Mouse (Mus musculus): Measurements from ENCODE around the gene Batf. TPM values are rescaled to one million over a fixed set of nuclear protein-coding genes. Genes with fewer than 3 reads are reported as not detected.

Batf gene
- polyA plus RNA-seq, 1 experiment: 0.06 TPM

GRCm38 (mm10) chr12:85700191-85700841 lies 13.8 kb downstream of the Batf start:
- H3K27me3 ChIP-seq (ENCODE audit: control insufficient read depth, insufficient read depth, insufficient read length): no peaks in the 10 kb centered on the region
- no peak overlapping the region for H3ac ChIP-seq (ENCODE audit: control insufficient read depth, insufficient read length, low read depth)
- no peaks in the 10 kb centered on the region for H3K36me3 ChIP-seq (ENCODE audit: control insufficient read depth, insufficient read depth)
- TF ChIP-seq CTCF (IDR thresholded peaks at IDR 0.05; ENCODE audit: control insufficient read depth, insufficient read depth, insufficient read length) (no peak), CEBPB (IDR thresholded peaks at IDR 0.05; ENCODE audit: low read depth) (no peak), FOSL1 (IDR thresholded peaks at IDR 0.05; ENCODE audit: insufficient read depth, low read length, poor library complexity, severe bottlenecking) (no peak), USF1 (IDR thresholded peaks at IDR 0.05; ENCODE audit: low read depth) (no peak), MAX (IDR thresholded peaks at IDR 0.05) (no peak), MYOD1 (IDR thresholded peaks at IDR 0.05; ENCODE audit: control insufficient read depth, insufficient read length, low read depth) (no peak), MYOG (IDR thresholded peaks at IDR 0.05; ENCODE audit: control insufficient read depth, extremely low read depth, insufficient read length) (no peak)
- no peaks in the 10 kb centered on the region for H3K79me3 ChIP-seq (ENCODE audit: low read depth)
- no peaks in the 10 kb centered on the region for H3K79me2 ChIP-seq (ENCODE audit: control insufficient read depth, insufficient read depth)
- no peak overlapping the region for H3K4me3 ChIP-seq (ENCODE audit: insufficient read depth, poor library complexity, severe bottlenecking)

DNA sequence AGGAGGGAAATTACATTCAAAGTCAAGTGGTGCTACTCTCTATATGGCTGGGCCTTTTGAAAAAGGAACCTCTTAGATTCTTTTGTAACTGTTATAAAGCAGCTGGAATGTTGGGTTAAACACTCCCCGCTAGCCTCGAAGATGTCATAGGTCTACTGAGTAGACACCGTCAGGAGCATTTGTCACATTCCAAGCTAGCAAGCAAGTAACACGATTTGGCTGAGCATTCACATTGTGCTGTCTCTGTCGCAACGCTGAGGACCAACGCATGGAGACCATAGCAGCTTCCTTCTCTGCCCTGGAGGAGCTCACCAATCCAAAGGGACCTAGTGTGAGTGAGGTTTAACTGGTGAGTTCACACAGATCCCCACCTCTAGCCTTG lies 14.4 kb downstream of the Batf start:
- H3K4me3 ChIP-seq (ENCODE audit: insufficient read depth, poor library complexity, severe bottlenecking): no peak overlapping the region
- H3ac ChIP-seq (ENCODE audit: control insufficient read depth, insufficient read length, low read depth): no peak overlapping the region
- no peaks in the 10 kb centered on the region for H3K36me3 ChIP-seq (ENCODE audit: control insufficient read depth, insufficient read depth)
- no peaks in the 10 kb centered on the region for H3K79me2 ChIP-seq (ENCODE audit: control insufficient read depth, insufficient read depth)
- no peaks in the 10 kb centered on the region for H3K79me3 ChIP-seq (ENCODE audit: low read depth)
- TF ChIP-seq FOSL1 (IDR thresholded peaks at IDR 0.05; ENCODE audit: insufficient read depth, low read length, poor library complexity, severe bottlenecking): no peak
- no peak for TF ChIP-seq MAX (IDR thresholded peaks at IDR 0.05)
- no peak for TF ChIP-seq CEBPB (IDR thresholded peaks at IDR 0.05; ENCODE audit: low read depth)
- no peak for TF ChIP-seq CTCF (IDR thresholded peaks at IDR 0.05; ENCODE audit: control insufficient read depth, insufficient read depth, insufficient read length)
- TF ChIP-seq USF1 (IDR thresholded peaks at IDR 0.05; ENCODE audit: low read depth): no peak
- TF ChIP-seq MYOD1 (IDR thresholded peaks at IDR 0.05; ENCODE audit: control insufficient read depth, insufficient read length, low read depth): no peak
- no peak for TF ChIP-seq MYOG (IDR thresholded peaks at IDR 0.05; ENCODE audit: control insufficient read depth, extremely low read depth, insufficient read length)
- no peaks in the 10 kb centered on the region for H3K27me3 ChIP-seq (ENCODE audit: control insufficient read depth, insufficient read depth, insufficient read length)

- Histone ChIP-seq H3K79me3 (ENCODE audit: low read depth) (no peaks in the 10 kb centered on the region), H3K4me3 (ENCODE audit: insufficient read depth, poor library complexity, severe bottlenecking) (no peak overlapping the region), H3K79me2 (ENCODE audit: control insufficient read depth, insufficient read depth) (no peaks in the 10 kb centered on the region), H3K36me3 (ENCODE audit: control insufficient read depth, insufficient read depth) (no peaks in the 10 kb centered on the region), H3ac (ENCODE audit: control insufficient read depth, insufficient read length, low read depth) (no peak overlapping the region), H3K27me3 (ENCODE audit: control insufficient read depth, insufficient read depth, insufficient read length) (peaks cover 2% of the 10 kb centered on the region)
- TF ChIP-seq CTCF (IDR thresholded peaks at IDR 0.05; ENCODE audit: control insufficient read depth, insufficient read depth, insufficient read length) (no peak), MYOD1 (IDR thresholded peaks at IDR 0.05; ENCODE audit: control insufficient read depth, insufficient read length, low read depth) (no peak), USF1 (IDR thresholded peaks at IDR 0.05; ENCODE audit: low read depth) (no peak), MAX (IDR thresholded peaks at IDR 0.05) (no peak), CEBPB (IDR thresholded peaks at IDR 0.05; ENCODE audit: low read depth) (no peak), FOSL1 (IDR thresholded peaks at IDR 0.05; ENCODE audit: insufficient read depth, low read length, poor library complexity, severe bottlenecking) (no peak), MYOG (IDR thresholded peaks at IDR 0.05; ENCODE audit: control insufficient read depth, extremely low read depth, insufficient read length) (no peak)
These were observed 15.9 kb downstream of the Batf start for GRCm38 (mm10) chr12:85702166-85703055.

DNA sequence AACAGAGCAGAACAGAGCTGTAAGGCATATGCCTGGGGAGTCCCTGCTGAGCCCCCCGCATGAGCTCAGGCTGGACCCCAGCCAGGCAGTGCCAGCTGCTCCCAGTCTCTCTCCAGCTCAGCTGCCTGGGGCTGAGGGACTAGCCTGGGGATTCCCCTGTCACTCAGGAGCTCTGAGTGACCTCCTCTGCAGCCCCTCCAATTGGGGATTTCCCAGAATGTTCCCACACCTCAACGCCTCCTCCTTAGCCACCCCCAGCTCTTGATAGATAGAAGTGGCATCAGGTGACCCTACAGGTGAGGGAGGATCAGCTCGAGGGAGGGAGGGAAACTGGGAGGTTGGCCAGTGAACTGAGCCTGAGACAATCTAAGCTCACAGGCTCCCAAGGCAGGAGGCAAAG lies 17.0 kb downstream of the Batf start:
- H3K36me3 ChIP-seq (ENCODE audit: control insufficient read depth, insufficient read depth): no peaks in the 10 kb centered on the region
- no peaks in the 10 kb centered on the region for H3K79me3 ChIP-seq (ENCODE audit: low read depth)
- TF ChIP-seq CEBPB (IDR thresholded peaks at IDR 0.05; ENCODE audit: low read depth) (no peak), MYOG (IDR thresholded peaks at IDR 0.05; ENCODE audit: control insufficient read depth, extremely low read depth, insufficient read length) (no peak), FOSL1 (IDR thresholded peaks at IDR 0.05; ENCODE audit: insufficient read depth, low read length, poor library complexity, severe bottlenecking) (no peak), USF1 (IDR thresholded peaks at IDR 0.05; ENCODE audit: low read depth) (no peak), CTCF (IDR thresholded peaks at IDR 0.05; ENCODE audit: control insufficient read depth, insufficient read depth, insufficient read length) (no peak), MYOD1 (IDR thresholded peaks at IDR 0.05; ENCODE audit: control insufficient read depth, insufficient read length, low read depth) (no peak)
- no peaks in the 10 kb centered on the region for H3K79me2 ChIP-seq (ENCODE audit: control insufficient read depth, insufficient read depth)
- no peak overlapping the region for H3K4me3 ChIP-seq (ENCODE audit: insufficient read depth, poor library complexity, severe bottlenecking)
- no peak overlapping the region for H3ac ChIP-seq (ENCODE audit: control insufficient read depth, insufficient read length, low read depth)
- peaks cover 3% of the 10 kb centered on the region for H3K27me3 ChIP-seq (ENCODE audit: control insufficient read depth, insufficient read depth, insufficient read length)

DNA sequence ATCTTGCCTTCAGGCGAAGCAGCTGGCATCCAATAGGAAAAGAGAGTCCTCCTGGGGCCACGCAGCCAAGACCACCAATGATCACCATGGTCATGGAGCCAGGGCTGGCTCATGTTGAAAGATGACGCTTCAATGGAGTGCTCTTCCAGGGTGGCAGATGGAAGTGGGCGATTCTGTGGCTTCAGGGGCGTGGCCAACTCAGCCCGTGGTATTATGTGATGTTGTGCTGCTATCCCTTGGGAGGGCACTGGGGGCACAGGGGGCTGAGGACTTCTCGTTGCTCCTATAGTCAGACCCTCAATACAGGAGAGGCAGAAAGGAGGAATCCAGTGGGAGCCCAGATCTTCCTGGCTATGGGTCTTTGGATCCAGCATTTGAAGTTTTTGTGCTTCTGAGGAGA lies 18.1 kb downstream of the Batf start:
- Histone ChIP-seq H3K4me3 (ENCODE audit: insufficient read depth, poor library complexity, severe bottlenecking) (no peak overlapping the region), H3K79me3 (ENCODE audit: low read depth) (no peaks in the 10 kb centered on the region), H3K27me3 (ENCODE audit: control insufficient read depth, insufficient read depth, insufficient read length) (peaks cover 3% of the 10 kb centered on the region), H3K79me2 (ENCODE audit: control insufficient read depth, insufficient read depth) (no peaks in the 10 kb centered on the region), H3ac (ENCODE audit: control insufficient read depth, insufficient read length, low read depth) (no peak overlapping the region), H3K36me3 (ENCODE audit: control insufficient read depth, insufficient read depth) (no peaks in the 10 kb centered on the region)
- TF ChIP-seq CEBPB (IDR thresholded peaks at IDR 0.05; ENCODE audit: low read depth) (no peak), FOSL1 (IDR thresholded peaks at IDR 0.05; ENCODE audit: insufficient read depth, low read length, poor library complexity, severe bottlenecking) (no peak), CTCF (IDR thresholded peaks at IDR 0.05; ENCODE audit: control insufficient read depth, insufficient read depth, insufficient read length) (no peak), MYOG (IDR thresholded peaks at IDR 0.05; ENCODE audit: control insufficient read depth, extremely low read depth, insufficient read length) (no peak), MAX (IDR thresholded peaks at IDR 0.05) (no peak)

All from C2C12 (cell line).